Mouse (Mus musculus) hematopoietic multipotent progenitor cell, adult 10-12 weeks (in vitro differentiated cells): ENCODE results near the gene Cylc2. TPM values are rescaled to one million over a fixed set of nuclear protein-coding genes. Genes with fewer than 3 reads are reported as not detected.

Source experiments
- polyA plus RNA-seq: library from polyadenylated mRNA; stranded (reverse); fragments of >175 nt; gene quantifications from 2 replicates; pipeline ENCODE4 v1.2.3, GENCODE M21; 2012; ENCODE audit warnings: low replicate concordance

Gene Cylc2
- not detected in 2 replicates for polyA plus RNA-seq

DNA sequence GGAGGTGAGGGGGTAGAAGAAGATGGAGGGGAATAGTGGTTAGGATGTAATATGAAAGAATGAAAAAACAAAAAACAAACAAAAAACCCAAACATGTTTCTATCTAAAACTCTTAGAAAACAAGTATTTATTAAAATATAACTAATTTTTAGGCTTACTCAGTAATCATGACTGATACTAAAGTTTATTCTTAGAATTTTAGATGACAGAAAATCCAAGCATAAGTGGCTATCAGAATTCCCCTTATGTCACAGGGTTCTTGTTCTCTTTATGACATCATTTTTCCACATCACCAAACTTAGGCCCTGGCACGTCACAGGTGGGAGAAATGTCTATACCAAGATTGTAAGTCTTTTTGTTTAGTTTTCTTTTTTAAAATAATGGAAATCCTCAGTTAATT is at the start of gene Cylc2:
TSS of gene Cylc2 (plus strand) at position 301 of the 400 bp plus-strand sequence.

